Mouse (Mus musculus) left cerebral cortex, postnatal 4 days (tissue): ENCODE measurements at regions not wholly inside any gene's neighbourhood (a gene's known extent, or its start where the extent isn't known, plus 50 kb on each side); places are given as distances from the start of the nearest gene placed in this dataset.

Source experiments
- DNase-seq: peaks from one replicate; pipeline ENCODE4 v3.0.0-alpha.2; 2022
- intact Hi-C: fragments of 180-260 bp; cut with DNase I; formaldehyde crosslinking; loops from one replicate; pipeline ENCODE4 v1.15.1; 2025

- DNase-seq: no peak
Observed at GRCm38 (mm10) chr17:9861923-9862854, 192.7 kb upstream of the Pabpc6 start.

GRCm38 (mm10) chr17:9861346-9861745 is 191.8 kb upstream of the Pabpc6 start:
- no peak for DNase-seq
- intact Hi-C loops: no loop called here

More at GRCm38 (mm10) chr17:9861923-9862854, 192.7 kb upstream of the Pabpc6 start:
- intact Hi-C loops: no loop called here

DNA sequence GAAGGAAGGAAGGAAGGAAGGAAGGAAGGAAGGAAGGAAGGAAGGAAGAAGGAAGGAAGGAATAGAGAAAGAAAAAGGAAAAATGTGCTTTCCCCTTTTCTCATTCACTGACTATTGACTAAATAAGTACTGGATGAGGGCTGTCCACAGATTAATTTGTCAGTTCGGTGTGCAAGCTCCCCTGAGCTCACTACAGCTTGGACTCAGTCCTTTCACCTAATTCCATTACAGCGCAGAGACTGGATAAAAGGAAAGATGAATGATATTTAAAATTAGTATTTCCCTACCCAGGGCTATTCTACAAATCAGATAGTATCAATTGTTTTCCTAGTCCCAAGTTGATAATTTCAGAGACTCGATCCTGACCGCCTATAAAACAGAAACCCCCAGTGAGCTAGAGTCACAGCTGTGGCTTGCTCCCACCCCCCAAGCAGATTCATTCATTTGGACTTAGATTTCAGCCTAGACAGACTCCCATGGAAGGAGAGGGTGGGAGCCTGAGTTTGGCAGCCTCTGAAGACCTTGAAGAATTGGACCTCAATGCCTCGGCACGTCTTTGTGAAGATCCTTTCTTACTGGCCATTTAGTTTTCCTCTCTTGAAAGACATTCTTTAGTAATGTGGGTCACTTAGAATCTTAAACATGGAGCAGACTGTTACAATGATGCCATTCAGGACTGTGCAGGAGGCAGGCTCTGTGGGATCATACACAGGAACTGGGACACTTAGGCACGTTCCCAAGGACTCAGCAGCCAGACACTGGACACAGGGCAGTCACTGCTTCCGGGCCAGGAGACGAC is 179.2 kb upstream of the Pabpc6 start:
- intact Hi-C loops: no loop called here
- DNase-seq: peak; percentile 52

- intact Hi-C loops: no loop called here
- DNase-seq: peak; percentile 3
Observed at GRCm38 (mm10) chr17:9845451-9846075, 176.0 kb upstream of the Pabpc6 start.

DNA sequence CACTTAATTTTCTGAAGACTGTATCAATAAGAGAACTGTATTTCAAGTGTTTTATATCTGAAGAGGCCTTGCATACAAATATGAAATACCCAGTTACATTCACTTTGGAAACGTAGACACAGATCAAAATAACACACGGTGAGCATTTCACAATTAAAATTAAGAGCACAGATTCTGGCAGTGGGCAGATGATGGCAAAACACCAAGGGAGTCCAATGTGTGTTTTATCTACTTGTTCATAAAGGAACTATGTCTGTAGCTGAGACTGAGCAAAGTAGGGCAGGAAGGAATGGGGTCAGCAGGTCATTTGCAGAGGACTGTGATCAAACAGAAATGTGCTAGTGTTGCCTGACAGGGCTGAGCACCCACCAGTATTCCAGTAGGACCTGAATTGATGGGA is 171.6 kb upstream of the Pabpc6 start:
- no peak for DNase-seq
- intact Hi-C loops: no loop called here

- no peak for DNase-seq
- intact Hi-C loops: no loop called here
Observed at GRCm38 (mm10) chr17:9839256-9839655, 169.7 kb upstream of the Pabpc6 start.

DNA sequence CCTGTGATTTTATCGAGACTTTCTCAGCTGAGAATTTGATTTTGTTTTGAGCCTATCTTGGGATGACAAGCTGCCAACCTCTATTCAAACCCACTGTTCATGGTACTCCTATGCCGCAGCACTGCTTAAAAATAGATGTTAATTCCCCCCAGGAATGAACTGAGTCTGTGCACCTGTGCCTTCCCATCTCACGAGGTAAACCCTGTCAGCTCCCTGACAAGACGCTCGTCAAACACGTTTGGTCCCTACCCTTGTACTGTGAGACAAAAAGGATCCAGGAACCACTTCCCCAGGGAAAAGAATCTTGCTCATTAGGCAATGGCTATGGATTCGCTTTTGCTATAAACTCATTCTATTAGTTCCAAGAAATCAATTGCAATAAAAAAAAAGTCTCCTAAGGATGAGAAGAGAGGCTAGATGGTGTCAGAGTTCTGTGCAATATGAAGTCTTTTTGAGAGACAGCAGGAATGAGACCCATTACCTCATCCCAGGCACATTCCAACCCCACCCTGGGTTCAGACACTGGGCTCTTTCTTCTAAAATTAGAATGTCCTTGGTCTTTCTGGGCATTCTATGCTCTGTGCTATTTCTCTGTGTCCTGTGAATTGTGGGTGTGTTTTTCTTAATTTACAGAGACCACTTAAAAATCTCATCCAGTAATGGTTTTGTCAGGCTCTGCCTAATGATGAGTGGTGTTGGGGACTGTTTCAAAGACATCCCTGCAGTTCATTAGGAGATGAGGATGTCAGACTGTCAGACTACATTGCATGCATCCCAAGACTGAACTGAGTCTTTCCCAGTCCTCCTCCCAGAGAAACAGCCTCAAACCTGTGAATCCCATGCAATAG is 167.7 kb upstream of the Pabpc6 start:
- no peak for DNase-seq
- intact Hi-C loops: no loop called here

DNA sequence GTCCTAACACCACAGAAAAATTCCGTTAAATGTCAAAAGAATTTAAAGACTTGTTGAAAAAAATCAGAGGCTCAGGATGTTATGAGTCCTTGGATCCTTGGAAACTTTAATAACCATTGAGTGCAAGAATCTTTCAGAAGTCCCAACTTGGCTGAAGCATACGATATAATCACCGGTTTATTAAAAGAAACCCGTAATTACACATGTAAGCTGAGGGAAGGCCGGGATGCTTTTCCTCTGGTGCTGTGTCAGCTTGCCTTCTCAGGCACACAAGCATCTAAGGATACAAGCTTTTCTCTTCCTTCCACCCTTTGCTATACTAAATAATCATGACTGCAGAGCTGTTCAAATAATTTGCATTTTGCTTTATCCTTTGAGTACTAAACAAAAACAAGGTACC is 160.4 kb upstream of the Pabpc6 start:
- DNase-seq: no peak
- intact Hi-C loops: no loop called here

- intact Hi-C loops: no loop called here
- no peak for DNase-seq
Observed at GRCm38 (mm10) chr17:9821358-9821757, 151.8 kb upstream of the Pabpc6 start.

DNA sequence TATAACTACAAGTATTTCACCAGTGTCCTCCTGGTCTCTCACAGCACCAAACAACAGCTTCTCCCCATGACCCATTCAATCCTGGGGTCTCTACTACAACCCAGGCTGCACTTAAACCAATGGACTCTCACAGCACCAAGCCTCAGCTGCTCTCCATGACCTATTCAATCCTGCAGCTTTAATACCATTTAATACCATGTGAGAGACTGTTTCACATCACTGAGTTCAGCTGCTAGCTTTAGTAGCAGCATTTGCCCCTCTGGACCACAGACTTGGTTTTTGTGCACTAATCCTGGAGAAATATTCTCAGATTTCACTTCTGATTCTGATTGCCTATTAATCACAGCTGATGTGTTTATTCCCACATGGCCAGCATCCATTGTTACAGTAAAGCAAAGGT is 147.5 kb upstream of the Pabpc6 start:
- no peak for DNase-seq
- intact Hi-C loops: no loop called here

DNA sequence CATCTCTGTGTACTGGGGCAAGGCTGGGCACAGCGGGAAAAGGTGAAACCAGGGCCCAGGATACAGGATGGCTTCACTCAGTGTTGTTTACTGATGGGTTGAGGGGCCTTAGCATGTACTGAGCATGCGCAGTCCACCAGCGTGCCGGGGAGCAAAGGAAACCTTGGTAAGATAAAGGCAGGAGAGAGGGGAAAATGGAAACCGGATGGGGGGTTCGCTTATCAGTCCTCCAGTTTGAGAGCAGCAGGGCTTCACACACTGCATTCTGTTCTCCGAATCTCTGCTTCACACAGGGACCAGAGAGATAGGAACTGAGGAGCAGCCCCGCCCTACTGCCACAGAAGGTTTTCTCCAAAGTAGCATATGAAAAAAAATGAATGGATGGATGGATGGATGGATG is 127.6 kb upstream of the Pabpc6 start:
- intact Hi-C loops: no loop called here
- DNase-seq: no peak

DNA sequence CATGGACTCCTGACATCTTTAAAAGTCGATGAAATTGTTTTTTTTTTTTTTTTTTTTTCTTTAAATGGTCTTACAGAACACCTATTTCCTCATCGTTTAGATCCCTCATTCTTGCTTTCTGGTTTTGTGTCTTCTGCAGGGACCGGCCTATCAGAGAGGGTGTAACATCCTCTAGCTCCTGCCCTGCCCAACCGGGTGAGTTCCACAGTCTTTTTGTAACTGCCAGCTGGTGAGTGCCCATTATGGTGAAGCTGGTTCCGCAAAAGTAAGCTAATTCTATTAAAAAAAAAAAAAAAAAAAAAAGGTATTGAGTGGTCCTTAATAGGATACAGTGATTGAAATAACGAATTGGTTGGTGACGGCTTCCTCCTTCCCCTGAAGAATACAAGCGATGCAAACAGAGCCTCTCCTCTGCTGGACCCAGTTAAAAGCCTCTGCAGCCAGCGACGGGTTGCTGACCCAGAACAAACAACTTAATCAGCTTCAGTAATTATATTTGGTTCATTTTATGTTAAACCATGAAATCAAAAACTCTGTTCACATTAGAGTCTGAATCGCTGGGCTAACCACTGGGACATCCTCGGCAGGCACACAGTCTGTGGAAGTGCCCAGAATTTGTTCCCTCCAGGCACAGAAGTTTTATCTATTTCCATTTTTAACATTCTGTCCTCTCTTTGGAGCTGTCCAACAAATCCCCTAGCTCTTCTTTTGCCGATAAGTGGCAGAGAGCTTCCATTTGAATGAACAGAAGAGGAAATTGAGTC is 126.9 kb upstream of the Pabpc6 start:
- no peak for DNase-seq
- intact Hi-C loops: no loop called here

DNA sequence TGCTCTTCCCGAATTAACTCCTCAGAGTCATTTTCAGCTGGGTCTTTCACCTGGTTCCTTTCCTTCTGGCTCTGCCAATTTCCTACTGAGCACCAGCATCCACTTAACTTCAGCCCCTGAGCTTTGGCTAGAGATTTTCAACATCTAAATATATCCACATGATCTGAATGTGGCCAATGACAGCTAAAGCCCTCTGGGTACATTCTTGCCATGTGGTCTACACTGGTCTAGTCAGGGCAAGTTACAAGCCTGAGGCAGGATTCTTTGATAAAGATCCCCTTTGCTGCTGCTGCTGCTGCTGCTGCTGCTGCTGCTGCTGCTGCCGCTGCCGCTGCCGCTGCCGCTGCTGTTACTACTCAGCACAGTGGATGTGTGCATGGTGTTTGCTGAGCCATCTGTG is 109.3 kb upstream of the Pabpc6 start:
- no peak for DNase-seq
- intact Hi-C loops: no loop called here

DNA sequence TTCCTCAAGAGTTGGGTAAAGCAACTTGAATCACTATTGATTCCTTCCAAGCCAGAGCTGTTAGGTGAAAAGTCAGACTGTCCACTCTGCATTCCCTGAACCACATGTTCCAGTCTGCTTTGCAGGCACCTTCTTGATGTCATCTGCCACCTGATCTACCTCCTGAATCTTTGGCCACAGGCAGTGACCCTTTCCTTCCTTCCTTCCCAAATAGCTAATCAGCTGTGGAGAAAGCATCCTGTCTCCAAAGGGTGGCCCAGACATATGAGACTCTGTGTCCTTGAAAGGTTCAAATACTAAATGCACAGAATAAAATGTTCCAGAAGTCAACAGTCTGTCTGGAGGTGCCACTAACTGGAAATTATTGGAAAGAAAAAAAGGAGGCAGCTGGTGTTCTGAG is 107.6 kb upstream of the Pabpc6 start:
- no peak for DNase-seq
- intact Hi-C loops: no loop called here

DNA sequence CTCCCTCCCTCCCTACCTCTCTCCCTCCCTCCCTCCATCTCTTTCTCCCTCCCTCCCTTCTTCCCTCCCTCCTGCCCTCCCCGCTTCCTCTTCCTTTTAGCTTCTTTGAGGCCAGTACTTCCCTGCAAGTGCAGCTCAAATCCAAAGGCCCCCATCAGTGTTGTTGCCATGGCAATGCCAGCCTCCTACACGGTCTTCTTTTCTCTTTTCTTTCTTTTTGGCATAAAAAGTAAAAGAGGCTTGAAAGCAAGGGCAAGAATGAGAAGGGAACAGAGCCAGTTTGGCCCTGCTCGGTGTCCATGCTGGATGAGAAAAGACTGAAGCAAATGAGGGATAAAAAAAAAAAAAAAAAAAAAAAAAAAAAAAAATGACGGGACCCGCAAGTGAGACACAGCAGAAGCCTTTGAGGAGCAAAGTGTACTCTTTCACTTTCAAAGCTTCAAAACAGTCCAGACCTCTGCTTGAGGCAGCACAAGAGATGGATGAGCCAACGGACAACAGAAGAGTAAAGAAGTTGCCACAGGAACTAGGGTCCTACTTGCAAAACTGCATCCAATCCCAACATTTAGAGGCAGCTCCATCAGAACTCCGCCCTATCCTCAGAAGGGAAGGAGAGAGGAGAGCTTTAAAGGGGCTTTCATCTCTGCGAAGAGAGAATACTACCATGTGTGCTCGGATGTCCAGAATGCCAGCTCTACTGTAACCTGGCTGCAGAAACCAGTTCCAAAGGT is 106.9 kb upstream of the Pabpc6 start:
- intact Hi-C loops: no loop called here

DNA sequence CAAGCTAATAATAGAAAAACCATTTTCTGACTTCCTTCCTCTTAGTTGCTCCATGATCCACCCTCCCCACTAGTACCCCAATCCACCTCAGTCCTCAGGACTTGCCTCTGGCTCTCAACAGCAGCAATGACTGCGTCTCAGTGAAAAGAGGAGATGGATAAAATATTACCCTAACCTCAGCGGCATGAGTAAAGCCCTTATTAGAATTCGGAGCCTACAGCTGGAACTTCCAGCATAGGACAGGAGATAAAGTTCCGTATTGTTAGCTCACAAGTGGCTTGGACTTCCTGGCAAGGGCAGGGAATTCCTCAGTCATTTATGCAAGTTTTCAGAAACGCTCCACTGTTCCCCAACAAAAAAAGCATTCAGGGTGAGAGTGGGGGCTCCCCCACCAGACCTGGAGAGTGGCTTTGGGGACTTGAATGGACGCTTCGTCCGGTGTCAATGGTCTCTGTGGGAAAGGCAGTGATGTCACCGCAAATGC is 106.2 kb upstream of the Pabpc6 start:
- intact Hi-C loops: no loop called here
- peak; percentile 50 for DNase-seq

More for the DNA sequence above, 106.9 kb upstream of the Pabpc6 start:
- DNase-seq: peak; percentile 54

DNA sequence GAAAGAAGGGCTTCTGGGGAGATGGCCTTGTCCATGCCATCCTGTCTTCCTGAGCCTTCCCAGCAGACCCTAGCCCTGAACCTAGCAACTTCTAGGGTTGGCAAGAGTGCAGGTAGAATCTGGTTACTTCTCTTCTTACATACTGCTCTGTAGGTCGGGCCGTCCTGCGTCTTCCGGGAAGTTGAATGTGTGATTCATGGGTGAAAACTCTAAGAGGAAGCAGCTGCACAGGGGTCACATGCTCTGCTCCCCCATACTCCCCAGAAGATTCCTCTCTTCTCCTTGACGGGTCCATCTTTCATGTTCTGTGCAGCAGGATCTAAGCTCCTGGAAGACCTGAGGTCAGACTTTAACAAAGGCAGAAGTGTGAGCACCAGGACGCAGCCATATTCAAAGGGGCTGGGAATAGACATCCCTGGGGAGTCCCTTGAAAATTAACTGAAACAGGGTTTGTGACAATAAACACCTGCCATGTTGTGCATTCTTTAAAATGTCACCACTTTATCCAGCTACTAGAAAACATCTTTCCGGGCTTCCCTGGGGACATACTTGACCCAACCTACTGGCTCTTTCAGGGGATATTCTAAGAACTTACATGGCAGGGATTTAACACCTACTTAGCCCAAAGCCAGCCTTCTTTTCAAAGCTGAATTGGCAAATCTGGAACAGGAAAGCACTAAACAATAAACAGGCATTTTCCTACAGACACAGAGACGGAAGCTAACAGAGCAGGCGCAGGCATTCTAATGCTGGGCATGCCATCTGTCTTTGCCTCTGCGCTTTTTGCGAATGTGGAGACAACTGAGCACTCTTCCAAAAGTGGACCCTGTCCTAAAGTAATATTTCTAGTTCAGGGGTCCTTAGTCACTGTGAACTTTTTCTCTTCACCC is 105.5 kb upstream of the Pabpc6 start:
- DNase-seq: no peak
- intact Hi-C loops: no loop called here

DNA sequence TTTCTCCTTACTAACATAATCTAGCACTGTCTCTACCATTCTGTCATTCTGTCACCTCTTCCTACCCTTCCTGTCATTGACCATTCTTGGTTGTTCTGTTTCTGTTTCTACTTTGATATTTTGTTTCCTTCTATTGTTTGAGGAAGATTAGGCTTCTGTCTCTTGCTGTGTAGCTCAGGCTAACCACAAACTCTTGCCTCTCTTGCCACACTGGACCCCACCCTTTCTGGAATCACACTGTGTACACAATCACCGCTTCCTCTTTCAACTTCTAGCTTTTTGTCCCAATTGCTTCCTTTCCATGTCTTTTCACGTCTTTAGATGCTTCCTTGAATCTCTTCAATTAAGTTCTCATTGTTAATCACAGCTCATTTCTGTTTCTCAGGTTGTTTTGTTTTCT is 104.2 kb upstream of the Pabpc6 start:
- DNase-seq: no peak
- intact Hi-C loops: no loop called here
